ENCODE assay signal across 18 mouse cellular contexts in the genomic region with DNA sequence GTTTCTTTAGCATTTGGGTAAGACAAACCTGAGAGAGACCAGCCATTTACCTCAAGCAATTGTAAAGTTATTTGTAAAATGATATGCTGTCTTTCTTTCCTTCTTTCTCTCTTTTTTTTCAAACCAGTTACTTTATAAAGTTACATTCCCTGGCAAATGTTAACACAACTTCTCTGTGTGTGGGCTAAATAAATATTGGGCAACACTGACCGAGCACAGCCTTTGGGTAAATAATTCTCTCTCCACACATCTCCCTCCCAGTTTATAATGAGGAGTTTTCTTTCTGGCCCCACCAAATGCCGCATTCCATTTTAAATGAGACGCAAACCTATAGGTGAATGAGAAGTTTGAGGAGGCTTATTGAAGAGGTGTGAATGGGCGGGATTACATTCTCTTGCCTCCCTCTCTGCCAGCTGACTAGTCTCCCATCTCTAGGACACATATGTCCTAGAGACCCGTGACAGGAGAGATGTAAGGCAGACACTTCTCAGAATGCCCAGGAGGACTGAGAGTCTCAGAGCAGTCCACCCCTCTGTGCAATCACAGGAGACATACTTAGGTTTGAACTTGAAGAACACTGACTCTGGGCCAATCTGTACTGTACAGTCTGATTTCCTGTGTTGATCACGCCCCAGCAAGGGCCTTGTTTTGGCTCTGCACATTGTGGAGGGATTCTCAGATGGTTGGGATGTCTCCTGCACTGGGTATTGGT.
DNase-seq lines count a peak whose midpoint lies in the region; ATAC-seq and TF ChIP-seq lines count a peak whose summit lies in the region.
"Had no signal": no experiment of that assay in that cellular context is flagged by ENCODE, and none has a peak within 500 bp of the region (broad histone marks: within the 10 kb centered on the region; RNA-seq: fewer than 3 reads in every experiment).

No protein-coding gene starts in this region.

- H3K27ac ChIP-seq in kidney, embryonic 16.5 days (ENCODE audit: low read length) = no peak overlapping the region
- H3K27ac ChIP-seq in kidney, embryonic 14.5 days (ENCODE audit: low read depth, low read length) = no peak overlapping the region
- no peak overlapping the region; the same call in 1 of the 2 replicates for H3K27ac ChIP-seq in limb, embryonic 14.5 days (replicated peaks; ENCODE audit: low read depth, low read length)
- H3K27ac ChIP-seq in liver, embryonic 16.5 days (ENCODE audit: low read length) = peak overlapping the region; percentile 65
- H3K27ac ChIP-seq: embryonic facial prominence, embryonic 12.5 days; hindbrain, embryonic 13.5 days had no signal

- H3K4me1 ChIP-seq in kidney, embryonic 16.5 days (ENCODE audit: insufficient read depth, low read length) = 0 out of 2 replicates have a peak, but pooled peaks cover 4% of the 10 kb centered on the region
- no peaks in the 10 kb centered on the region for H3K4me1 ChIP-seq in kidney, embryonic 14.5 days (ENCODE audit: control insufficient read depth, insufficient read depth, low read length)
- H3K4me1 ChIP-seq in limb, embryonic 14.5 days (ENCODE audit: control insufficient read depth, insufficient read depth, low read length) = peaks cover 25% of the 10 kb centered on the region
- H3K4me1 ChIP-seq in liver, embryonic 16.5 days (ENCODE audit: control insufficient read depth, low read depth, low read length) = peaks cover 3% of the 10 kb centered on the region; the same call in 1 of the 2 replicates
- H3K4me1 ChIP-seq: heart, embryonic 12.5 days had no signal

- no peak overlapping the region for H3K4me3 ChIP-seq in kidney, embryonic 16.5 days (ENCODE audit: low read length)
- no peak overlapping the region for H3K4me3 ChIP-seq in kidney, embryonic 14.5 days (ENCODE audit: low read length)
- no peak overlapping the region for H3K4me3 ChIP-seq in limb, embryonic 14.5 days (replicated peaks; ENCODE audit: low read length)
- H3K4me3 ChIP-seq in liver, embryonic 16.5 days (ENCODE audit: low read depth, low read length) = no peak overlapping the region
- H3K4me3 ChIP-seq: embryonic facial prominence, embryonic 12.5 days; heart, embryonic 12.5 days; hindbrain, embryonic 13.5 days; stomach, embryonic 15.5 days had no signal

- H3K9me3 ChIP-seq in kidney, embryonic 16.5 days (ENCODE audit: low read length) = no peaks in the 10 kb centered on the region
- H3K9me3 ChIP-seq in kidney, embryonic 14.5 days (ENCODE audit: control insufficient read depth, low read length) = no peaks in the 10 kb centered on the region
- no peaks in the 10 kb centered on the region for H3K9me3 ChIP-seq in limb, embryonic 14.5 days (ENCODE audit: control insufficient read depth, low read length)
- H3K9me3 ChIP-seq in liver, embryonic 16.5 days (replicated peaks; ENCODE audit: control insufficient read depth, low read length) = no peaks in the 10 kb centered on the region
- H3K9me3 ChIP-seq: embryonic facial prominence, embryonic 12.5 days; heart, embryonic 12.5 days; hindbrain, embryonic 13.5 days; stomach, embryonic 15.5 days had no signal

- H3K36me3 ChIP-seq in kidney, embryonic 16.5 days (ENCODE audit: insufficient read depth, low read length) = no peaks in the 10 kb centered on the region
- no peaks in the 10 kb centered on the region for H3K36me3 ChIP-seq in kidney, embryonic 14.5 days (ENCODE audit: control insufficient read depth, insufficient read depth, low read length)
- H3K36me3 ChIP-seq in limb, embryonic 14.5 days (ENCODE audit: control insufficient read depth, insufficient read depth, low read length) = no peaks in the 10 kb centered on the region
- no peaks in the 10 kb centered on the region for H3K36me3 ChIP-seq in liver, embryonic 16.5 days (ENCODE audit: control insufficient read depth, insufficient read depth)
- H3K36me3 ChIP-seq: embryonic facial prominence, embryonic 12.5 days; heart, embryonic 12.5 days; hindbrain, embryonic 13.5 days; stomach, embryonic 15.5 days had no signal

- 71% methylated on average over 6 of the region's 6 CpGs for WGBS in kidney, embryonic 16.5 days
- WGBS in kidney, embryonic 14.5 days = 75% methylated on average over 6 of the region's 6 CpGs
- WGBS in limb, embryonic 14.5 days = 49% methylated on average over 6 of the region's 6 CpGs
- 57% methylated on average over 6 of the region's 6 CpGs for WGBS in liver, embryonic 16.5 days (ENCODE audit: insufficient replicate concordance)

- no peaks in the 10 kb centered on the region for H3K27me3 ChIP-seq in kidney, embryonic 16.5 days (ENCODE audit: insufficient read depth, low read length)
- H3K27me3 ChIP-seq in kidney, embryonic 14.5 days (ENCODE audit: control insufficient read depth, insufficient read depth, low read length) = no peaks in the 10 kb centered on the region
- no peaks in the 10 kb centered on the region for H3K27me3 ChIP-seq in limb, embryonic 14.5 days (ENCODE audit: control insufficient read depth, insufficient read depth, low read length)
- H3K27me3 ChIP-seq in liver, embryonic 16.5 days (ENCODE audit: control insufficient read depth, insufficient read depth, low read depth, low read length) = no peaks in the 10 kb centered on the region
- H3K27me3 ChIP-seq: CH12.LX; embryonic facial prominence, embryonic 12.5 days; heart, embryonic 12.5 days; stomach, embryonic 15.5 days had no signal

- no peak overlapping the region for H3K4me2 ChIP-seq in kidney, embryonic 16.5 days (replicated peaks; ENCODE audit: low read depth, low read length)
- H3K4me2 ChIP-seq in kidney, embryonic 14.5 days (replicated peaks; ENCODE audit: low read depth, low read length) = no peak overlapping the region
- H3K4me2 ChIP-seq in limb, embryonic 14.5 days (replicated peaks; ENCODE audit: low read depth, low read length, severe bottlenecking) = no peak overlapping the region
- no peak overlapping the region for H3K4me2 ChIP-seq in liver, embryonic 16.5 days (ENCODE audit: low read depth, low read length)
- H3K4me2 ChIP-seq: embryonic facial prominence, embryonic 12.5 days; heart, embryonic 12.5 days; hindbrain, embryonic 13.5 days; stomach, embryonic 15.5 days had no signal

- peak; percentile 70 for DNase-seq in 3T3-L1 (ENCODE audit: low read depth, low spot score)
- DNase-seq in limb, embryonic 14.5 days (ENCODE audit: low spot score) = no peak
- DNase-seq in urinary bladder, adult 2 months (ENCODE audit: low spot score) = no peak
- no peak for DNase-seq in adrenal gland, postnatal 14 days
- DNase-seq: cerebellum, adult 9-10 months; forebrain, postnatal 0 days; heart, postnatal 14 days; kidney, adult 9 months had no signal

- H3K9ac ChIP-seq in kidney, embryonic 16.5 days (replicated peaks; ENCODE audit: low read length) = no peak overlapping the region
- H3K9ac ChIP-seq in kidney, embryonic 14.5 days (ENCODE audit: low read depth, low read length) = no peak overlapping the region
- H3K9ac ChIP-seq in limb, embryonic 14.5 days (ENCODE audit: low read depth, low read length, severe bottlenecking) = no peak overlapping the region
- H3K9ac ChIP-seq in liver, embryonic 16.5 days (ENCODE audit: low read depth, low read length) = no peak overlapping the region
- H3K9ac ChIP-seq: embryonic facial prominence, embryonic 12.5 days; forebrain, postnatal 0 days; heart, embryonic 12.5 days; hindbrain, embryonic 13.5 days; stomach, embryonic 15.5 days had no signal

- ATAC-seq in kidney, embryonic 16.5 days (ENCODE audit: low FRiP score, low TSS enrichment) = 0 out of 2 replicates have a peak, but pooled peaks have one; percentile 17
- no peak for ATAC-seq in kidney, embryonic 14.5 days (ENCODE audit: low FRiP score, low TSS enrichment)
- ATAC-seq in limb, embryonic 14.5 days (ENCODE audit: low FRiP score, low read depth) = peak; percentile 70
- peak; percentile 74 for ATAC-seq in liver, embryonic 16.5 days (ENCODE audit: low read depth)
- ATAC-seq in inflammation-experienced regulatory T-cells, adult 6 months = no peak
- ATAC-seq: forebrain, postnatal 0 days; midbrain, embryonic 16.5 days had no signal

- no peak for TF ChIP-seq POLR2A in limb, embryonic 14.5 days (IDR thresholded peaks at IDR 0.05; ENCODE audit: borderline replicate concordance, extremely low read depth, insufficient read depth, insufficient read length)

Comparison
In these comparisons a context has a peak if more than half of its experiments do, and no peak if none do; other contexts are left out.
1. ATAC-seq: peak in kidney, embryonic 16.5 days (single experiment), limb, embryonic 14.5 days (single experiment) and liver, embryonic 16.5 days (single experiment); none in kidney, embryonic 14.5 days (single experiment) and inflammation-experienced regulatory T-cells, adult 6 months (single experiment).